Mouse (Mus musculus) kidney, adult 2 months (tissue): ENCODE measurements around the gene Ptprh. TPM values are rescaled to one million over a fixed set of nuclear protein-coding genes. Genes with fewer than 3 reads are reported as not detected.
A peak's percentile ranks its signal among the peaks of the same experiment; 100 is the strongest.
"Not testable (repeated sequence)": the region's sequence is repeated elsewhere in the genome, so short reads cannot be mapped to it uniquely, and the experiment has no call there.

ENCODE experiments used
- DNase-seq: peaks from one replicate; pipeline ENCODE4 v3.0.0; 2021
- H3K27ac ChIP-seq: fragments of 200-500 bp; 2 replicates; pipeline ENCODE4 v1.5.1; 2012; ENCODE audit warnings: low read depth, low read length, control low read depth, inconsistent platforms; ENCODE audit not compliant: insufficient read depth
- H3K27me3 ChIP-seq: fragments of 200-500 bp; replicated peaks from 2 replicates; pipeline ENCODE4 v1.6.1; 2012; ENCODE audit warnings: mild to moderate bottlenecking, moderate library complexity, low read length, inconsistent platforms; ENCODE audit not compliant: control insufficient read depth, insufficient read depth
- H3K36me3 ChIP-seq: fragments of 200-500 bp; 2 replicates; pipeline ENCODE4 v1.6.1; 2012; ENCODE audit warnings: mild to moderate bottlenecking, moderate library complexity, low read length, inconsistent platforms; ENCODE audit not compliant: control insufficient read depth, insufficient read depth
- H3K4me1 ChIP-seq: fragments of 200-500 bp; 2 replicates; pipeline ENCODE4 v1.6.1; 2011; ENCODE audit warnings: low read length; ENCODE audit not compliant: control insufficient read depth, insufficient read depth
- H3K4me3 ChIP-seq: fragments of 200-500 bp; 2 replicates; pipeline ENCODE4 v1.5.1; 2011; ENCODE audit warnings: mild to moderate bottlenecking, low read depth, low read length, control low read depth; ENCODE audit not compliant: insufficient read depth
- CTCF ChIP-seq: fragments of 200-500 bp; conservative IDR thresholded peaks from 2 replicates; pipeline ENCODE4 v1.5.1; 2011; ENCODE audit warnings: low read depth, mild to moderate bottlenecking, control low read depth, low read length, moderate library complexity, mixed read lengths; ENCODE audit not compliant: insufficient read depth, insufficient read length
- POLR2A ChIP-seq: fragments of 200-500 bp; IDR thresholded peaks from one replicate; pipeline ENCODE4 v1.6.1; 2011; ENCODE audit warnings: low read depth, low read length, control low read depth
- WGBS: fragments of 180-500 bp; shearing (Covaris S2); methylation state at CpG from one replicate; pipeline ENCODE4 v1.1.7; 2018; 5-methylcytosine and 5-hydroxymethylcytosine counted together
- polyA plus RNA-seq: library from polyadenylated mRNA; depleted of rRNA; stranded (reverse); fragments of >200 nt; gene quantifications from 2 replicates; pipeline ENCODE4 v1.2.3, GENCODE M21; 2012

Gene Ptprh
- polyA plus RNA-seq, 1 experiment = 0.22 TPM

DNA sequence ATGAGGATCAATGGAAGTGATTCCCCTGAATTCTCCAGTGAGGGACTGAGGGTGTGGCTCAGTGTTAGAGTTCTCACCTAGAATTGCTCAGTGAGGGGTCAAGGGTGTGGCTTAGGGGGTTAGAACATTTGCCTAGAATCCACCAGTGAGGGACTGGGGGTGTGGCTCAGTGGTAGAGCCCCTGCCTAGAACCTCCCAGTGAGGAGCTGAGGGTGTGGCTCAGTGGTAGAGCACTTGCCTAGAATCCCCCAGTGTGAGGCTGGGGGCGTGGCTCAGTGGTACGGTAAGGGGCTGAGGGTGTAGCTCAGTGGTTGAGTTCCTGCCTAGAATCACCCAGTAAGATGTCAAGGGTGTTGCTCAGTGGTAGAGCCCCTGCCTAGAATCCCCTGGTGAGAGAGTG is 64.8 kb downstream of the Ptprh start:
- H3K27ac ChIP-seq = no peak overlapping the region
- no peaks in the 10 kb centered on the region for H3K27me3 ChIP-seq
- no peak overlapping the region for H3K4me3 ChIP-seq
- no peaks in the 10 kb centered on the region for H3K36me3 ChIP-seq
- TF ChIP-seq CTCF (no peak), POLR2A (no peak)
- no peaks in the 10 kb centered on the region for H3K4me1 ChIP-seq
- WGBS = 82% methylated on average over 2 of the region's 2 CpGs
- DNase-seq = no peak

DNA sequence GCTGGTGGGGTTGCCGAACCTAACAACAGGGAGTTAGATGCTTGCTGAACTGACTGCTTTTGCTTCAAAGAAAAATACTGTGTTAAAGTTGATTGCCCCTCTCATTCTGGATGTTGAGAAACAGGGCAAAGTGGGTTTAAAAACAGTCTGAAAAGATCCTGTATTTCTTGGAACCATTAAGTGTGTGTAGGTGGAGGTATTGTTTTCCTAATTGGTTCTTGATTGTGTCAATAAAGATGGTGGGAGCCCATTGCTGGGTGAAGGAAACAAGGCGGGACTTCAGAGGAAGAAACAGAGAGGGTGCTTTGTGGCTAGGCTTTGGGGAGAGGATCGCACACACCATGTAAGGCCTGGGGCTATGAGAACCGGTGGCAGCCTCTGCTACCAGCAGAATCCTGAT is 66.7 kb downstream of the Ptprh start:
- H3K27me3 ChIP-seq = no peaks in the 10 kb centered on the region
- no peak overlapping the region for H3K4me3 ChIP-seq
- DNase-seq = no peak
- H3K36me3 ChIP-seq = no peaks in the 10 kb centered on the region
- H3K27ac ChIP-seq = no peak overlapping the region
- no peaks in the 10 kb centered on the region for H3K4me1 ChIP-seq
- no peak for TF ChIP-seq POLR2A
- no peak for TF ChIP-seq CTCF
- WGBS = 45% methylated on average over 4 of the region's 4 CpGs

DNA sequence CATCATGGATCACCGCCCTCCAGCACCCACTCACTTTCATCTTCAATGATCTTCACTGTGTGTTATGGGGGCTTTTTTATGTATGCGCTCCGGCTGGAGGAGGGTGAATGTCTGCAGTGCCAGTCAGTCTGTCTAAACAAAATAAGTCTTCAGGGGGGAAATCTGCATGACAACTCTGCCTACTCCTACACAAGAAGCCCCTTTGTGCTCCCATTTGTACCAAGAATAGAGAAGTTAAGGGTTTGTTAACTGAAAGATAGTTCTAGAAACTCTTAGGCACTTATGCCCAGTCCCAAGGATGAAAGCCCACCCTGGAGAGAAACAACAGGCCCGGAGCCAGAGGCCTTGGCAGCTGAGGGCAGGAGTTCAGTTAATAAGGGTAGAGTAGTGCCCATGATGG is 67.5 kb downstream of the Ptprh start:
- Histone ChIP-seq H3K4me1 (no peaks in the 10 kb centered on the region), H3K27me3 (no peaks in the 10 kb centered on the region), H3K4me3 (no peak overlapping the region), H3K36me3 (no peaks in the 10 kb centered on the region), H3K27ac (no peak overlapping the region)
- no peak for DNase-seq
- 75% methylated on average over 4 of the region's 4 CpGs for WGBS
- TF ChIP-seq CTCF (no peak), POLR2A (no peak)

DNA sequence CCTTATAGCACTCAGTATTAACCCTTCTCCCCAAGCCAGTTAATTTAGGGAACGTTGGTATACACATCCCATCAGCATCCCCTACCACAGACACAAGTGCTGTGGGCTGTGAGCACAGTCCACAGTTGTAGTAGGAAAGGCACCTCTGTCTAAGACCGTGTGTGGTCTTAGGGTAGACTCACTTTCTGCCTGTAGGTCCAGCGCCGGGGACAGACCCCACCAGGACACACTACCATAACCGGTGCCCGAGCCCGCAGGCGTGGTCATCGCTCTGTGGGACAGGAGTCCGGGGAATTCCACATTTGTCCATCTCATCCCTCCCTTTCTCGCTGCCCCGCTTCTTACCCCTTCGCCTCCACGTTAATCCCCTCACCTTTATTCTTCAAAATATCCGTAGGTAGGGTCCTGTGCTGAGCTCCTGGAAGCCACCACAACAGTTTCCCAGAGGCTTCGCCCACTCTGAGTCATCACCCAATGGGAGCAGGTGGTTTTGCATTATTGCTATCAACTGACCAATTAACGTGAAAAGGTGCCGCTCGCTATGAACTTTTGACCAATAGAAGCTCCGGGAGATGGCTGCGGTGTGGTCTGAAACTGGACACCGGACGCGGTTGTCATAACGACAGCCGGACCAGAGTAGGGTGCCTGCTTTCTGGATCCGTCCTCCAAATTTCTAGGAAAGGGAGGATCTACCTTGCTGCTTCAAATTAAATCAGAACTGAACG is 71.7 kb downstream of the Ptprh start, which contains the start of gene Dnaaf3:
Gene Dnaaf3 (minus strand): TSS at position 449 of the 725 bp plus-strand sequence.
- Histone ChIP-seq H3K27ac (no peak within 1 kb of the TSS), H3K4me3 (peak within 1 kb of the TSS; percentile 21), H3K4me1 (no peaks in the 10 kb centered on the region), H3K27me3 (no peaks in the 10 kb centered on the region), H3K36me3 (no peaks in the 10 kb centered on the region)
- TF ChIP-seq CTCF = no peak
- no peak for TF ChIP-seq POLR2A
- DNase-seq = peak; percentile 90
- 2% methylated on average over 28 of the region's 28 CpGs for WGBS

DNA sequence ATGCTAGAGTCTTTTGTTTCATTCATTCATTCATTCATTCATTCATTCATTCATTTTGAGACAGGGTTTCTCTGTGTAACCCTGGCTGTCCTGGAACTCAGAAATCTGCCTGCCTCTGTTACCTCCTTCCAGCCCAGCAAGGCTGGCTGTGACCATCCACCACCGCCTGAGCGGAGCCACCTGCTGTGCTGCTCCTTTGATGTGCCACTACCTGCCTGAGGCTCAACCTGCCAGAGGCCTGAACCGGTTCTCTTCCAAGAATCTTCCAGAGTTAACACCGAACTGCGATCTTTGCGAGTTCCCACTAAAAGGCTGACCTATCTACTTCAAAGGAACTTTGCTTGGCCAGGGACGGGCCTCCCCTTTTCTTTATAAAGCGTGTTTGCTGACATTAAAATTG is 73.7 kb downstream of the Ptprh start:
- not testable (repeated sequence) for H3K4me1 ChIP-seq, H3K27me3 ChIP-seq, DNase-seq, H3K4me3 ChIP-seq, H3K36me3 ChIP-seq, H3K27ac ChIP-seq
- WGBS = 77% methylated on average over 8 of the region's 8 CpGs

DNA sequence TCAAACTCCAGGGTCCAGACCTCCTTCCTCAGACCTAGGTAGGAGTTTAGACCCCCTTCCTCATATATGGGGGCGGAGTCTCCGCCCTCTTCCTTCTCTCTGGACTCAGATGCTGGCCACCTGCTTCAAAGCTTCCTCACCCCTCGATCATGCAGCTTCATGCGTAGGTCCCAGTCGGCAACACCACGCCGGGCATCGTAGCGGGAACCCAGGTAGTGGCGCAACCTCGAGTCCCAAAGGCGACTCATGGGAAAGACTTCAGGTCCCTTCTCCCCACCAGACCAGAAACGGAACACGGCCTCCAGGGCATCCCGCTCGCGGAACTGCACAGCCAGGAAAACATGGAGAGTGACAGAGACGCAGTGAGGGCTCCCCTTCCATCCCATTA is 76.5 kb downstream of the Ptprh start:
- TF ChIP-seq CTCF = no peak
- no peak for TF ChIP-seq POLR2A
- no peaks in the 10 kb centered on the region for H3K36me3 ChIP-seq
- WGBS = 64% methylated on average over 18 of the region's 18 CpGs
- DNase-seq = no peak
- H3K27ac ChIP-seq = no peak overlapping the region
- no peaks in the 10 kb centered on the region for H3K27me3 ChIP-seq
- H3K4me1 ChIP-seq = no peaks in the 10 kb centered on the region
- H3K4me3 ChIP-seq = no peak overlapping the region

DNA sequence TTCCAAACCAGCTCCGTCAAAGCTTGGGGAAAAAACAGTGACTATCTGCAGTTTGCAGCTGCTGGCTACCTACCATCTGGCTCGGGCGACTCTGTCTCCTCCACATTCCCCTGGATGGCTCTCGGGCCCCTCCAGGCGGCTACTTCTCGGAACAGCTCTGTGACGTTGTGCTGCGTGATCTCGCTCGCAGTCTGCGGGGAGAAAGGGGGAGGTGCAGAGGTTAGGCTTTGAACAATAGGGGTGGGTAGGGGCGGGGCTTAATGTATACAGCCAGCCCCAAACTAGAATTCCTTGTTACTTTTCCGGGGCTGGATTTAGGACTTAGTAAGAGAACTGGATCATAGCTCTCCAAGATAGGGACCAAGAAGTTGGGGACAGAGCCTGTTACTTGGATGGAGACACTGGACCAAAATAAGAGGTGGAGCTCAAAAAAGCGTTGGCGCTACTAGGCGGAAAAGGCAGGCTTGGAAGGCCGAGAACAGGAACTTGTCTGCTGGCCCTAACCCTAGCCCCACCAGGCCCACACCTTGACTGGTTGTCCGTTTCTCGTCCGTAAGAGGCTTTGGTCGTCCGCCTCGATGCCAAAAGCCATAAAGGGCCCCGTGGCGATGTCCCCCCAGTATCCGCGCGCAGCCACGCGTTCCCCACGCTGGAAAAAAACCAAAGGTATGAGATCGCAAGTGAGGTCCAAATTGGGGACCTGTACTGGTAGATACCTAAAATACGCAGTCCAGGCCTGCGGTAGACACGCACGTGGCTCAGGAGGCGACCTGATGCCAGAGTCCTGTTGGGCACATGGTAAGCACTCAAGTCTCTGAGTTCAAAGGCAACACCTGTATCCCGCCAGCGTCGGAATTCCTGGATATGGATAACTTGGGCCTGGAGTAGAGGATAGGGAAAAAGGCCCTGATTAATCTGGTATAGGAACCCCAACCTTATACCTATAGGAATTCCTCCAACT is 77.2 kb downstream of the Ptprh start:
- peak; percentile 74 for DNase-seq
- no peaks in the 10 kb centered on the region for H3K4me1 ChIP-seq
- H3K27me3 ChIP-seq = no peaks in the 10 kb centered on the region
- 24% methylated on average over 40 of the region's 40 CpGs for WGBS
- peak; percentile 62 for TF ChIP-seq CTCF
- no peak for TF ChIP-seq POLR2A
- no peaks in the 10 kb centered on the region for H3K36me3 ChIP-seq
- peak overlapping the region; percentile 39 for H3K4me3 ChIP-seq
- no peak overlapping the region for H3K27ac ChIP-seq
